Mouse (Mus musculus): ENCODE results near the gene Nle1.

DNA sequence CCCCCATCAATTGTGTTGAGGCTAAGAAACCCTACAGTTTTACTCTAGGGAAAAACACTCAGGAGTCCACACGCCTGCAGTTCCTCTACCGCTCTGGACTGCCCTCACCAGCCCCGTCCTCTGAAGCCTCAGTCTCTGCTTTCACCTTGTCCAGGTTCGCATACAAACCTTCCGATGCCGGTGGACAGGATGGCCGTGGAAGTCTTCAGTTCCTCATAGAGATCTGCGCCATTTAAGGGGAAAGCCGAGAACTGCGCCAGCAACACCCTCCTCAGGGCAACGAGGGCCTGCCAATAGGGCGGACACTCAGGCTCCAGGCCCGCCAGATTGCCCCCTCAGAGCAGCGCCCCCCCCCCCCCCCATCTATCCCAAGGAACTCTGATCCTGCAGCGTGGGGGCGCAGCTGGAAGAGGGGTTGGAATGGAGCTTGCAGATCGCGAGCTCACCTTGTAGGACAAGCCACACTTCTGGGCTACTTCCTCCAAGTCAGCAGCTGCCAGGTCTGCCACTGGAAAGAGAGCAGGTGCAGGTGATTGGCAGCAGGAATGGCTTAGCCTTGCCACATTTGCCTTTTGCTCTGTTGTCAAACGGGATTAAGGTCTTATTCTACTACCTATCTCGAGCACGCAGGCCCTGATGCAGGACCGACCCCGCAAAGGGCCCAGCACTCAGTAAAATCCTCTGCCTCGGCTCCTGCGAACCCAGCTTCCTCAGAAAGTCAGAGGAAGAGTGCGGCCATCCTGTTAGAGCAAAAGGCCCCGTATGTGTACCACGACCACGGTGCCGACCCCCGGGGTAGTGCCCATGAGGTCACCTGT lies 18.5 kb downstream of the Nle1 start:
- TF ChIP-seq CTCF (IDR thresholded peaks at IDR 0.05) (no peak), EP300 (IDR thresholded peaks at IDR 0.05) (no peak)

Measured in lung, postnatal 0 days (tissue).